10 mouse cellular contexts compared by ENCODE assay signal in the genomic region with DNA sequence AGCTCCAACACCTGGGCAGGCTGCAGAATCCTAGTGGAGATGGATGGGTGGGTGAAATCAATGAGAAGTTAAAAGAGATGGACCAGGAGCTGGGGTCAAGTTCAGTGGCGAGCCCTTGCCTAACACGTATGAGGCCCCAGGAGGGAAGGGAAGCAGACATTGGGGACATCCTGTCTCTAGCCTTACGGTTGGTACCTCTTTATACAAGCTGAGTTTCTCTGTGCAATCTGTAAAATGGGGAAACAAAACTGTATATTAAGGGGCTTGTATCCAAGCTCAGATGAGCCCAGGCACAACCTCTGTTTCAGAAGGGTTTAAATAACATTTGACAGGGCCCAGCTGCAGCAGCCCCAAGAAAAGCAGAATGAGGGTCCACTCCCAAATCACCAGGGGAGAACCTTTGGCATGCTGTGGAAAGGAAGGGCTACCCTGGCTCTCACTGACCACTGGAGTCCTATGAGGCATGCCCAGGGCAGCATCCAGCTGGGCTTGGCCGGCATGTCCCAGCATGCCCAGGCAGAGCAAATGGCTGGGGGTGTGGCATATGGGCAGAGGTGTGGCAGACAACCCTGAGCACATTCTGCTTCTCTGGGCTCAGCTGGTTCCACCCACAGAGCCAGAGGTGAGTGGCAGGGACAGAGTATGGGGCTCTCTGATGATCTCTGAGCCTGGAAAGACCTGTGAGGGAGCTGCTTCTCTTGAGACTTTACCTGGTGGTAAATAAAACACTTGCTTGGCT.
DNase-seq lines count a peak whose midpoint lies in the region; ATAC-seq and TF ChIP-seq lines count a peak whose summit lies in the region.
"Had no signal": no experiment of that assay in that cellular context is flagged by ENCODE, and none has a peak within 500 bp of the region (broad histone marks: within the 10 kb centered on the region; RNA-seq: fewer than 3 reads in every experiment).

No protein-coding gene starts in this region.

- H3K9ac ChIP-seq in forebrain, postnatal 0 days, result no peak overlapping the region
- H3K9ac ChIP-seq: lung, embryonic 15.5 days had no signal

- TF ChIP-seq CTCF in forebrain, postnatal 0 days (IDR thresholded peaks at IDR 0.05; ENCODE audit: low read depth), result no peak
- TF ChIP-seq CTCF in G1E (IDR thresholded peaks at IDR 0.05; ENCODE audit: low read depth, low read length), result no peak

- H3K36me3 ChIP-seq in forebrain, embryonic 10.5 days (replicated peaks), result peaks cover 26% of the 10 kb centered on the region
- H3K36me3 ChIP-seq in forebrain, postnatal 0 days (ENCODE audit: insufficient read depth), result no peaks in the 10 kb centered on the region
- H3K36me3 ChIP-seq in G1E (replicated peaks), result peaks cover 90% of the 10 kb centered on the region
- H3K36me3 ChIP-seq: lung, embryonic 15.5 days had no signal

- ATAC-seq in forebrain, postnatal 0 days, result no peak
- peak; percentile 82 for ATAC-seq in G1E (ENCODE audit: extremely low read depth, insufficient number of reproducible peaks, low FRiP score, poor library complexity, severe bottlenecking)
- peak; percentile 56 for ATAC-seq in megakaryocyte, adult 5-6 weeks (ENCODE audit: poor library complexity, severe bottlenecking)

- H3K4me3 ChIP-seq in forebrain, embryonic 10.5 days, result no peak overlapping the region
- H3K4me3 ChIP-seq in forebrain, postnatal 0 days (ENCODE audit: low read depth, low read length), result no peak overlapping the region
- no peak overlapping the region for H3K4me3 ChIP-seq in G1E (ENCODE audit: low read depth, low read length)
- H3K4me3 ChIP-seq: lung, embryonic 15.5 days had no signal

- H3K27me3 ChIP-seq in forebrain, embryonic 10.5 days (ENCODE audit: poor library complexity, severe bottlenecking), result peaks cover 35% of the 10 kb centered on the region
- no peaks in the 10 kb centered on the region for H3K27me3 ChIP-seq in forebrain, postnatal 0 days (ENCODE audit: insufficient read depth, low read length)
- no peaks in the 10 kb centered on the region for H3K27me3 ChIP-seq in G1E (ENCODE audit: insufficient read depth, low read length)
- H3K27me3 ChIP-seq: lung, embryonic 15.5 days had no signal

- no peak for DNase-seq in forebrain, embryonic 10.5 days (ENCODE audit: extremely low spot score, low spot score)
- no peak for DNase-seq in forebrain, postnatal 0 days
- DNase-seq in G1E (ENCODE audit: low spot score), result no peak
- peak; percentile 60 for DNase-seq in kidney, postnatal 14 days
- no peak for DNase-seq in right cerebral cortex, postnatal 10 days (ENCODE audit: low spot score in 2 of 2)
- DNase-seq in right cerebral cortex, postnatal 36 days (ENCODE audit: low spot score in 2 of 2), result no peak
- no peak for DNase-seq in heart, adult 9 months (ENCODE audit: low spot score in 2 of 2)
- DNase-seq: right cerebral cortex, postnatal 25 days had no signal

- no peaks in the 10 kb centered on the region for H3K9me3 ChIP-seq in forebrain, embryonic 10.5 days
- H3K9me3 ChIP-seq in forebrain, postnatal 0 days (ENCODE audit: low read length), result no peaks in the 10 kb centered on the region
- H3K9me3 ChIP-seq in G1E (replicated peaks), result no peaks in the 10 kb centered on the region
- H3K9me3 ChIP-seq: lung, embryonic 15.5 days had no signal

- peak overlapping the region; percentile 80 for H3K27ac ChIP-seq in forebrain, embryonic 10.5 days
- H3K27ac ChIP-seq in forebrain, postnatal 0 days (ENCODE audit: low read depth, low read length), result no peak overlapping the region

- peaks cover 84% of the 10 kb centered on the region for H3K4me1 ChIP-seq in forebrain, embryonic 10.5 days
- H3K4me1 ChIP-seq in forebrain, postnatal 0 days (ENCODE audit: insufficient read depth), result peaks cover 22% of the 10 kb centered on the region; the same call in 1 of the 2 replicates
- H3K4me1 ChIP-seq in G1E (ENCODE audit: insufficient read depth, low read depth, low read length), result peaks cover 28% of the 10 kb centered on the region

- no peak overlapping the region for H3K4me2 ChIP-seq in forebrain, postnatal 0 days (ENCODE audit: low read depth)
- H3K4me2 ChIP-seq: lung, embryonic 15.5 days had no signal

- WGBS in forebrain, embryonic 10.5 days, result 84% methylated on average over 4 of the region's 4 CpGs
- 79% methylated on average over 4 of the region's 4 CpGs for WGBS in forebrain, postnatal 0 days
